In the genomic region with DNA sequence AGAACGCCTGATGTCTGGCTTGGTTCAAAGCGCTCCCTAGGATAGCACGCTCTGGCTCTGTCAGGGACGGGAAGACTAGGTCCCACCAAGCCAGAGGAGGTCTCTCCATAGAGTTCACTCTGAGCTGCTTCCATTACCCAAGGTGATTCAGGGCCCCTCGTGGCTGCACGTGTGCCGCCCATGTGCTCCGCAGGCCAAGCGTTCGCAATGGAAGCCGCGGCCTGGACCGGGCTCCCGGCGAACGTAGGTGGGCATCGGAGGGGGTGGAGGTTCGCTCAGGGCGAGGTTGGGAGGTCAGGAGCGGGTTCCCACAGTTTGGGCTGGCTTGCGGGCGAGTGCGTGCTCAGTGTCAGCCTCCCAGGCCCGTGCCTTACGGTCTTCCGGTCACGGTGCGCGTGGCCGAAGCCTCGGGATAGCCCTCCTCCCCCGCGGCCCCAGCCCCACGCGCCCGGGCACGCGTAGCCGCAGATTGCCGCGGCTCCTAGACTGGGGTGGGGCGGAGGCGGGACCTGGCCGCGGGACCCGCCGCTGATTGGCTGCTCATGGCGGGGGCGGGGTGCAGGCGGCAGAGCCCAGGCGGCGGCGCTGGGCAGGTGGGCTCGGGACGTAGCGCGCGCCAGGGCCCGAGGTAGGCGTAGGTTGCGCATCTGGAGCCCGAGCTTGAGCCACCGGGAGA, we compare ENCODE assay signal across 8 mouse cellular contexts. TPM values are rescaled to one million over a fixed set of nuclear protein-coding genes. Genes with fewer than 3 reads are reported as not detected.
A peak's percentile ranks its signal among the peaks of the same experiment; 100 is the strongest.
DNase-seq lines count a peak whose midpoint lies in the region; ATAC-seq and TF ChIP-seq lines count a peak whose summit lies in the region.

No protein-coding gene starts in this region.

- H3K9ac ChIP-seq in hindbrain, embryonic 13.5 days = peak overlapping the region; percentile 69

- no peaks in the 10 kb centered on the region for H3K9me3 ChIP-seq in hindbrain, embryonic 13.5 days

- in situ Hi-C loops in Patski (cut with MboI; ENCODE audit: low pct_unique_long_range_greater_than_20kb) = no loop called here

- TF ChIP-seq CTCF in Patski (IDR thresholded peaks at IDR 0.05) = no peak

- peak overlapping the region; percentile 56 for H3K4me3 ChIP-seq in hindbrain, embryonic 13.5 days

- peak; percentile 52 for ATAC-seq in Patski
- peak; percentile 96 for ATAC-seq in hindbrain, embryonic 13.5 days (ENCODE audit: low FRiP score)

- peaks cover 14% of the 10 kb centered on the region for H3K27me3 ChIP-seq in Patski
- H3K27me3 ChIP-seq in hindbrain, embryonic 13.5 days = peaks cover 86% of the 10 kb centered on the region

- no peak for DNase-seq in Patski (ENCODE audit: low read depth, low spot score)
- DNase-seq in cerebellum, postnatal 10 days = peak; percentile 96 to 97
- DNase-seq in frontal cortex, postnatal 36 days (ENCODE audit: low spot score in 2 of 2) = peak; percentile 83 to 84
- DNase-seq in layer of hippocampus, postnatal 14 days (ENCODE audit: low spot score in 2 of 2) = peak; percentile 80 to 82
- peak; percentile 85 for DNase-seq in lung, postnatal 10 days
- peak; percentile 81 for DNase-seq in retina, embryonic 14.5 days (ENCODE audit: low spot score)
- peak; percentile 85 for DNase-seq in thymus, postnatal 25 days

- H3K27ac ChIP-seq in hindbrain, embryonic 13.5 days = no peak overlapping the region

- 1% methylated on average over 61 of the region's 63 CpGs for WGBS in hindbrain, embryonic 13.5 days

- H3K36me3 ChIP-seq in hindbrain, embryonic 13.5 days = no peaks in the 10 kb centered on the region

- H3K4me1 ChIP-seq in hindbrain, embryonic 13.5 days (replicated peaks) = peaks cover 15% of the 10 kb centered on the region

- peak overlapping the region; percentile 96 for H3K4me2 ChIP-seq in hindbrain, embryonic 13.5 days

- POLR2A ChIA-PET in Patski (lab: Charles Lee) = interaction anchor here (1.5 kb wide), 1 partner anchor 9 kb away, joined by 4 read pairs; no protein-coding TSS in a partner anchor

- CTCF ChIA-PET in Patski (lab: Charles Lee) = interaction anchor here (1.0 to 2.3 kb wide), 6 partner anchors 15 to 141 kb away, joined by 3 to 13 read pairs (median 4); no protein-coding TSS in a partner anchor

RNA-seq across cellular contexts. Expression of a gene that starts 1.0 kb away (rescaled TPM):
- polyA plus RNA-seq in Patski (2021) = 3.6 TPM
- polyA plus RNA-seq in hindbrain, embryonic 13.5 days (2015; fragmentation: Nextera tagmentation; extraction: Ambion mirVana) = 1.0 and 2.1 TPM in 2 replicates
- total RNA-seq in layer of hippocampus, postnatal 14 days (2021) = 10 to 100 TPM; 40.0 to 45.0 TPM
